Mouse (Mus musculus): ENCODE data around the gene Mfap5.

- TF ChIP-seq ZMIZ1 (IDR thresholded peaks at IDR 0.05; ENCODE audit: low read depth, low read length), result no peak
- no peak for TF ChIP-seq CTCF (IDR thresholded peaks at IDR 0.05 in 2 of 3, conservative IDR thresholded peaks at IDR 0.05 in 1 of 3; ENCODE audit: control insufficient read depth in 1 of 3, insufficient read depth in 1 of 3, low read depth in 2 of 3, low read length in 3 of 3, poor library complexity in 1 of 3, severe bottlenecking in 1 of 3)
- no peak for TF ChIP-seq CHD2 (IDR thresholded peaks at IDR 0.05; ENCODE audit: low read length)
- TF ChIP-seq UBTF (IDR thresholded peaks at IDR 0.05; ENCODE audit: borderline replicate concordance, insufficient read depth, low read depth, low read length), result no peak
- no peak for TF ChIP-seq MAZ (IDR thresholded peaks at IDR 0.05; ENCODE audit: low read depth, low read length)
- no peak for TF ChIP-seq HCFC1 (IDR thresholded peaks at IDR 0.05; ENCODE audit: low read depth, low read length)
- no peak for TF ChIP-seq GATA1 (IDR thresholded peaks at IDR 0.05; ENCODE audit: low read depth, low read length)
- TF ChIP-seq TBP (IDR thresholded peaks at IDR 0.05; ENCODE audit: low read depth, low read length), result no peak
- no peak for TF ChIP-seq TAL1 (IDR thresholded peaks at IDR 0.05; ENCODE audit: low read length)
- TF ChIP-seq POLR2A (IDR thresholded peaks at IDR 0.05; ENCODE audit: control insufficient read depth in 1 of 2, insufficient read depth in 1 of 2, low read depth in 1 of 2, low read length in 2 of 2, poor library complexity in 1 of 2), result no peak
- TF ChIP-seq MAFK (IDR thresholded peaks at IDR 0.05; ENCODE audit: borderline replicate concordance, low read depth, low read length), result no peak
- no peak for TF ChIP-seq TCF12 (IDR thresholded peaks at IDR 0.05; ENCODE audit: low read depth, low read length)
Measured at GRCm38 (mm10) chr6:122458946-122459693, 46.5 kb upstream of the Mfap5 start.
